Mouse (Mus musculus) liver, embryonic 14.5 days (tissue): ENCODE results near the gene Serpinb2.

ENCODE experiments used
- CTCF ChIP-seq: IDR thresholded peaks from 2 replicates; pipeline ENCODE4 v1.5.1; 2016; ENCODE audit warnings: antibody characterized with exemption, low read depth, control low read depth
- EP300 ChIP-seq: IDR thresholded peaks from 2 replicates; pipeline ENCODE4 v1.6.1; 2016; ENCODE audit warnings: antibody characterized with exemption, low read depth

GRCm38 (mm10) chr1:107581220-107581619, 70.0 kb downstream of the Serpinb2 start:
- TF ChIP-seq CTCF (no peak), EP300 (no peak)
